Mouse (Mus musculus) liver, embryonic 15.5 days (tissue): ENCODE measurements at regions not wholly inside any gene's neighbourhood (a gene's known extent, or its start where the extent isn't known, plus 50 kb on each side); places are given as distances from the start of the nearest gene placed in this dataset.

ENCODE experiments used
- ATAC-seq: fragments of 200-750 bp; cut with Nextera tagmentation; 2 replicates; pipeline ENCODE4 v1.8.0; 2017; ENCODE audit warnings: moderate number of reproducible peaks, mild to moderate bottlenecking, moderate library complexity; ENCODE audit not compliant: insufficient read depth
- H3K27ac ChIP-seq: fragments of 300-500 bp; sonication (generic); replicated peaks from 2 replicates; pipeline ENCODE4 v1.5.1; 2015; ENCODE audit warnings: mild to moderate bottlenecking, inconsistent platforms
- H3K27me3 ChIP-seq: fragments of 300-500 bp; sonication (generic); 2 replicates; pipeline ENCODE4 v1.6.1; 2015; ENCODE audit warnings: mild to moderate bottlenecking, inconsistent platforms
- H3K36me3 ChIP-seq: fragments of 300-500 bp; sonication (generic); replicated peaks from 2 replicates; pipeline ENCODE4 v1.6.1; 2015; ENCODE audit warnings: moderate library complexity, mild to moderate bottlenecking, inconsistent platforms
- H3K4me1 ChIP-seq: fragments of 300-500 bp; sonication (generic); replicated peaks from 2 replicates; pipeline ENCODE4 v1.6.1; 2015; ENCODE audit warnings: inconsistent platforms
- H3K4me2 ChIP-seq: fragments of 300-500 bp; sonication (generic); 2 replicates; pipeline ENCODE4 v1.6.1; 2015; ENCODE audit warnings: moderate library complexity, mild to moderate bottlenecking, inconsistent platforms
- H3K4me3 ChIP-seq: fragments of 300-500 bp; sonication (generic); replicated peaks from 2 replicates; pipeline ENCODE4 v1.5.1; 2015; ENCODE audit warnings: mild to moderate bottlenecking, inconsistent platforms
- H3K9ac ChIP-seq: fragments of 300-500 bp; sonication (generic); 2 replicates; pipeline ENCODE4 v1.6.1; 2015; ENCODE audit warnings: moderate library complexity, mild to moderate bottlenecking, inconsistent platforms
- H3K9me3 ChIP-seq: fragments of 300-500 bp; sonication (generic); replicated peaks from 2 replicates; pipeline ENCODE4 v1.6.1; 2016; ENCODE audit warnings: inconsistent platforms
- WGBS: fragments of 180-500 bp; shearing (Covaris S2); methylation state at CpG from one replicate; pipeline ENCODE4 v1.1.7; 2015; ENCODE audit warnings: mixed read lengths; ENCODE audit not compliant: insufficient replicate concordance; 5-methylcytosine and 5-hydroxymethylcytosine counted together

DNA sequence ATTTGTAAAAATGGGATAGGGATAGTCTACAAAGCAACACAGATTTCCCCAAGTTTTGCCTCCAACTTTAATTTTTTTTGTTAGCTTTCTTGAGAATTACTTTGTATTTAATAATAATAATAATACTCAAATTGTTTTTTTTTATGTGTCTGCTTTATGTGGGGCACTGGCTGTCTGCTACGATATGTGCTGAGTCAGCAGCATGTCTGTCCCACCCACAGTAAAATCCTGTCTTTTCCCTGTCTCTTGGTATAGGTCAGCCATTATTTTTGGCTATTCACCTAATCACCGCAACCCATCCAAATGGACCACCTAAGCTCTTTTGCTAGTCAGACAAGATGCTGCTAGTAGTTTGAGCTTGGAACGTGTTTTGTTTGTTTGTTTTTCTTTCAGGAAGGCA is 473.0 kb downstream of the Hs3st4 start:
- no peak overlapping the region for H3K4me3 ChIP-seq
- H3K27me3 ChIP-seq, result no peaks in the 10 kb centered on the region
- no peak overlapping the region for H3K9ac ChIP-seq
- H3K9me3 ChIP-seq, result no peaks in the 10 kb centered on the region
- H3K36me3 ChIP-seq, result no peaks in the 10 kb centered on the region
- WGBS, result 55% methylated on average over 3 of the region's 3 CpGs
- no peak overlapping the region for H3K27ac ChIP-seq
- no peak for ATAC-seq
- H3K4me1 ChIP-seq, result no peaks in the 10 kb centered on the region
- no peak overlapping the region for H3K4me2 ChIP-seq

DNA sequence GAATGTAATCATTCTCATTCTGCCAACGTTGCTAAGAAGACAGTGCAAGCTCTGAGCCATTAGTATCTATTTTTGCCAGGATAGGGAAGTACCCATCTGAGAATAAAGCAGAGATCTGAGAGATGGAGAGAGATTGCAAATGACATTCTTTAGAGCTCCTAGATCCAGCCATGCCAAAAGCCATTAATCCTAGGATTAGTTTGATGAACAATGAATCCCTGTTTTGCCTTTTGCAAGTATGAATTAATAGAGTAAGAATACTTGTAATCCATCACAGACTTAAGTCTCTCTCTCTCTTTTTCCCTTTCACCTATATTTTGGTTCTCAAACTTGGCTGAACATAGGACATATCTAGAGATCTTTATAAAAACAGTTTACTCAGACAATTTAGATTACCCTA is 504.7 kb downstream of the Hs3st4 start:
- 39% methylated on average over 1 of the region's 1 CpGs for WGBS
- no peaks in the 10 kb centered on the region for H3K9me3 ChIP-seq
- no peaks in the 10 kb centered on the region for H3K4me1 ChIP-seq
- no peak overlapping the region for H3K4me2 ChIP-seq
- H3K27ac ChIP-seq, result no peak overlapping the region
- no peak overlapping the region for H3K4me3 ChIP-seq
- no peaks in the 10 kb centered on the region for H3K36me3 ChIP-seq
- H3K27me3 ChIP-seq, result no peaks in the 10 kb centered on the region
- ATAC-seq, result no peak
- no peak overlapping the region for H3K9ac ChIP-seq

DNA sequence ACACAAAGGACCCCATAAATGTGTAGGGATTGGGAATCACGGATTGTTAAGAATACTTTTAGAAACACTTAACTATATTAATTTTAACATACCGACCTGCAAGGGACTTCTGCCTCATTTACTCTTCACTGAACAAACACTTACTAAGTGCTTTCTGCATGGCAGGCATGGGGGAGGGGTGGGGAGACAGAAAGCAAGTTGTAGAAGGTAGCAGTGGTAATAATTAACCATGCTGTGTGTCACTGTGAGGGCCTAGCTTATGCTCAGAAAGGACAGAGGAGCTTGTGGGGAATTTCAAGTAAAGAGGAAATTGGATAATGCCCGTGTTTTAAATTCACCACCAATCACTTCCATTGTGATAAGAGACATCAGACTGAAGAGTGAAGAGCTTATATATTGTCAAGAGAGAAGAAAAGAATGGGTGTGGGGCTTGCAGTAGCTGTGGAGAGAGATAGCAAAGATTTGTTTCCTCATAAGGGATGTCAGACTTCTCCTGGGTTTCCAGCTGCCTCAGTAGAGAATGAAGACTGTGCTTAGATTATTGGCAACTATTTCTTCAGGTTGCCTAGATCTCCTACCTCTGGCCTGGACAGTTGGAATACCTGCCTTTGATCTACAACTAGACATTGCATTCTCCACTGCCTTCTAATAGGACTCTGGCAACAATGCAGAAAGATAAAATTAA is 508.6 kb downstream of the Hs3st4 start:
- Histone ChIP-seq H3K9me3 (no peaks in the 10 kb centered on the region), H3K4me2 (no peak overlapping the region), H3K4me3 (no peak overlapping the region), H3K4me1 (no peaks in the 10 kb centered on the region), H3K36me3 (no peaks in the 10 kb centered on the region), H3K27ac (no peak overlapping the region), H3K9ac (no peak overlapping the region), H3K27me3 (no peaks in the 10 kb centered on the region)
- WGBS, result 31% methylated on average over 3 of the region's 3 CpGs
- peak; percentile 40; the same call in 1 of the 2 replicates for ATAC-seq

DNA sequence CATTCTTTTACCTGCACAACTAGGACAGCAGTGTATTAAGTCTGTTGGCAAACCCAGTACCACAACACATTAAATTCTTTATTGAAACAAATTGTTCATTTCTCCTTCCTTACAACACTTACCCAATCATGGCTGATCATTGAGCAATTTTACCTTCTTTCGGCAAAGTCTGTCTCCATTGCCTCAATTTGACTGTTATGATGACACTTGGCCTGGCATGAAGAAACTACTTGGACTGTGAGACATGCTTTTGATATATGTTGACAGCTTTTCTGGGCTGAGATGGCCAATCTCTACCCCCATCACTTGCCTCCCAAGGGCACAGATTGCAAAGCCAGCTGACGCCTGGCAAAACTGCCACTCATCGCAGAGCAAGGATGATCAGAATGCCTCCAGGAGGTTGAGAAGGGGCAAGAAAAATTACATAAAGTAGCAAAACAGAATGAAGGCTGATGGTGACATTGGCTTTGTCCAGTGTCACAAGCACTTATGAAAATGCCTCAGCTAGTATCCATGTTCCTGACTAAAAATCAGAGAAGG is 509.3 kb downstream of the Hs3st4 start:
- Histone ChIP-seq H3K27ac (no peak overlapping the region), H3K4me2 (no peak overlapping the region), H3K4me3 (no peak overlapping the region), H3K9ac (no peak overlapping the region), H3K9me3 (no peaks in the 10 kb centered on the region), H3K36me3 (no peaks in the 10 kb centered on the region), H3K27me3 (no peaks in the 10 kb centered on the region), H3K4me1 (no peaks in the 10 kb centered on the region)
- 74% methylated on average over 3 of the region's 3 CpGs for WGBS
- ATAC-seq, result no peak

DNA sequence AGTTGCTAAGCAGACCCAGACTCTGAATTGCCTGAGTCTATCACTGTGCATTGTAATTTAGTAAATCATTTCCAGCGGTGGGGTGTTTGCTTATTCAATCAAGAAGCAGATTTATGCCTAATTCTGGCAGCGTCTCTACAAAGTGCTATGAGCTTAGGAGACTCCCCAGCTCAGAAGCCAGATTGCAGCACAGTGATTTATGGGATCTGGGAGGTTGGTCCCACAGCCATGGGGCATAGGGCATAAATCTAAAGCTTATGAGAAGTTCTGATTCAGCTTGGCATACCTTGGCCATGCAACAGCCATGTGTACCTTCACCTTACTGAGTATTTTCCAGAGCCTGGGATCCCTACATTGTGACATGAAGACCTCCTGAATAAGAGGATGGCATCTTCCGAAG is 518.0 kb downstream of the Hs3st4 start:
- no peak for ATAC-seq
- Histone ChIP-seq H3K36me3 (no peaks in the 10 kb centered on the region), H3K27me3 (no peaks in the 10 kb centered on the region), H3K27ac (no peak overlapping the region), H3K4me2 (no peak overlapping the region), H3K4me3 (no peak overlapping the region), H3K9me3 (no peaks in the 10 kb centered on the region), H3K9ac (no peak overlapping the region), H3K4me1 (no peaks in the 10 kb centered on the region)
- WGBS, result 47% methylated on average over 3 of the region's 3 CpGs

DNA sequence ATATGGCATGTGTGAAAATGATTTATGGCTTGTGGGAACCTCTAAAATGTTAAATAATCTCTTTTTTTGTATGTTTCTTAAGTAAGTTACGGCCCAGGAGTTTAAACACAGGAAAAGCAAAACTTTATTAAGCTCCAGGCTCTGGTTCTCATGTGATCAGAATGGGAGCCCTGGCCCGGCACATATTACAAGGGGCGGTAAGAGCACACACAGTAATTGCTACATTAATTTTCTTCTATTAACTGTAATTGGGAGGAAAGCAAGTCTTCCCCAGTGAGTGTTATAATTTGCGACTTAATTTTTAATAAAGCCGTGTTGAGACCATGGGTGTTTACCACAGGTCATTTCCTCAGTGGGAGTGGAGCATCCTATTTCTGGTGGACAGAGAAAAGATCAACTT is 520.1 kb downstream of the Hs3st4 start:
- Histone ChIP-seq H3K4me2 (no peak overlapping the region), H3K4me3 (no peak overlapping the region), H3K27me3 (no peaks in the 10 kb centered on the region), H3K9me3 (no peaks in the 10 kb centered on the region), H3K36me3 (no peaks in the 10 kb centered on the region), H3K27ac (no peak overlapping the region), H3K9ac (no peak overlapping the region), H3K4me1 (no peaks in the 10 kb centered on the region)
- ATAC-seq, result no peak
- WGBS, result 66% methylated on average over 5 of the region's 5 CpGs

DNA sequence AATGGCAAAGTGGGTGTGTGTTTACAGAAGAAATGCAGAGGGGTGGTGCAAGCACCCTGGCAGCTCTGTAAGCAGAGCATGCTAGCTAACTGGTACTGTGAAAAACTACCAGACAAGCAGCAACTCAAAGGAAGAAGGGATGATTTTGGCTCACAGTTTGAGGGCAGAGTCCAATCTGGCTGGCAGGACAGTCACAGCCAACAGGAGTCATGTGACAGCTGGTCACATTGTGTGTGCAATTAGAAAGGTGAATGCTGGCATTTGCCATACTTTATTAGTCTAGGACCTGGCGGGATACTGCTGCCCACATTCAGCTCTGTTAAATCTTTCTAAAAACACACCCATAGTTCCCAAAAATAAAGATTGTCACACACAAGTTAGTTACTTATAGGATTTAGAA is 566.4 kb downstream of the Hs3st4 start:
- Histone ChIP-seq H3K36me3 (no peaks in the 10 kb centered on the region), H3K4me3 (no peak overlapping the region), H3K27me3 (no peaks in the 10 kb centered on the region), H3K4me2 (no peak overlapping the region), H3K9me3 (no peaks in the 10 kb centered on the region), H3K27ac (no peak overlapping the region), H3K4me1 (no peaks in the 10 kb centered on the region), H3K9ac (no peak overlapping the region)
- WGBS, result 50% methylated on average over 1 of the region's 1 CpGs
- no peak for ATAC-seq

DNA sequence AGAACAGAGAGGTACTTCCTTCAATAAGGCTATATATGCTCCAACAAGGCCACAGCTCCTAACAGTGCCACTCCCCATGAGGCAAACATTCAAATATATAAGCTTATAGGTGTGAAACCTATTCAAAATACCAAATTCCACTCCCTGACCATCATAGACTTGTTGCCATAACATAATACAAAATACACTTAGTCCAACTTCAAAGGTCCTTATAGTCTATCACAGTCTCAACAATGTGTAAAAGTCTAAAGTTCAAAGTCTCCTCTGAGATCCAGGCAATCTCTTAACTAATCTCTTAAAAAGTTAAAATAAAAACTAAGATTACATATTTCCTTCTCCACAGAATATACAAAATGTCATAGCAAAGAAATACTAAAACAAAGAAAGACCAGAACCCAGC is 574.5 kb downstream of the Hs3st4 start:
- ATAC-seq, result no peak
- no peaks in the 10 kb centered on the region for H3K27me3 ChIP-seq
- no peaks in the 10 kb centered on the region for H3K4me1 ChIP-seq
- no peak overlapping the region for H3K9ac ChIP-seq
- H3K4me2 ChIP-seq, result no peak overlapping the region
- H3K27ac ChIP-seq, result no peak overlapping the region
- H3K4me3 ChIP-seq, result no peak overlapping the region
- no peaks in the 10 kb centered on the region for H3K36me3 ChIP-seq
- H3K9me3 ChIP-seq, result no peaks in the 10 kb centered on the region

DNA sequence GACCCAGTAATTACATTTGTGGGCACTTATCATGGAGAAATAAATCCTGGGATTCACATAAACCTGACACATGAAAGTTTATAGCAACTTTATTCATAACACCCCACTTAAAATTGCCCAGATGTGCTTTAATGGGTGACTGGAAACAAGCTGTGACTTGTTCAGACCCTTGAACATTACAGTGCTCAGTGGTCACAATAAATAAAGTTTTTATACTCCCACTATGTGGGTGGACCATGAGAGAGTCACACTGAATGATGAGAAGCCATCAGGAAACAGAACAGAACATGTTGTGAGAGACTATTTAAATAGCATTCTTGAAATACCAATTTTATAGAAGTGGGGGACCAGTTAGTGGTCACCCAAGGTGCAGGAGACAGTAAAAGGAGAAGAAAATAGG is 588.1 kb downstream of the Hs3st4 start:
- H3K9ac ChIP-seq, result no peak overlapping the region
- H3K27me3 ChIP-seq, result no peaks in the 10 kb centered on the region
- H3K36me3 ChIP-seq, result no peaks in the 10 kb centered on the region
- H3K9me3 ChIP-seq, result no peaks in the 10 kb centered on the region
- H3K4me2 ChIP-seq, result no peak overlapping the region
- no peak overlapping the region for H3K27ac ChIP-seq
- no peak overlapping the region for H3K4me3 ChIP-seq
- H3K4me1 ChIP-seq, result no peaks in the 10 kb centered on the region
- no peak for ATAC-seq

DNA sequence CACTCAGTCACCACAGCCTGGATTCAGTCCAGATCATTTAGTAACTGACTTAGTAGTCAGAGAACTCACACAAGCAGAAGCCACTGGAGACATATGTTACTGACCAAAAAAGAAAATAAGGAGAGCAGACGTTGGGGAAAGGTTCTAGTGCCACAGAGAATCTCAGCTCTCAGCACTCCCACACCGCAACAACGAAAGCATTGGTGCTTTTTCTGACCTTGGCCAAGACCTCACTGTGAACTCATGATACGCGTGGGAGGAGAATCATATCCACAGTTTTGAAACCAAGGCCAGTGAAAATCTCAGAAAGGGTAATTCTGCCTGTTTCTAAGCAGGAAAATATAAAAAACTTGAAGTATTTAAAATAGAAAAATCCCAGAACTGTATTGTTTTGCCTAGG is 591.0 kb downstream of the Hs3st4 start:
- no peaks in the 10 kb centered on the region for H3K36me3 ChIP-seq
- no peak overlapping the region for H3K4me2 ChIP-seq
- no peaks in the 10 kb centered on the region for H3K4me1 ChIP-seq
- no peak overlapping the region for H3K27ac ChIP-seq
- no peaks in the 10 kb centered on the region for H3K9me3 ChIP-seq
- no peak overlapping the region for H3K4me3 ChIP-seq
- 64% methylated on average over 5 of the region's 5 CpGs for WGBS
- ATAC-seq, result no peak
- no peaks in the 10 kb centered on the region for H3K27me3 ChIP-seq
- no peak overlapping the region for H3K9ac ChIP-seq

DNA sequence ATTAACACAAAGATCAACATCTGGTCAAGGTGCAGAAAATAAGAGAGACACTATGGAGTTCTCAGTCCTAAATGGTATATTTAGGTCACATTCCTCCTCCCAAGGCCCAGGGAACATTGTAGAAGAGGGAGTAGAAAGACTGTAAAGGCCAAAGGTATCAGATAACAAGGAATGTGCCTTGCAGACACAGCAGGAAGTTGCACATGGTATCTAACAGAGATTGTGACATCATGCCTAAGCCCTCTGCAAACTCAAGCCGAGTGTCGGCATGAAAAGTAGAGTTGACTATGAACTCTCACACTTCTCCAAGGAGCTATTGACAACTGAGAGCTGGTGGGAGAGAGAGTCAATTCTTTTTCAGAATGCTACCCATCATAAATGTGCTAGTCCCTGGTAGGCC is 598.7 kb downstream of the Hs3st4 start:
- H3K4me1 ChIP-seq, result no peaks in the 10 kb centered on the region
- H3K9ac ChIP-seq, result no peak overlapping the region
- no peak overlapping the region for H3K4me3 ChIP-seq
- no peak for ATAC-seq
- H3K9me3 ChIP-seq, result no peaks in the 10 kb centered on the region
- no peaks in the 10 kb centered on the region for H3K27me3 ChIP-seq
- H3K4me2 ChIP-seq, result no peak overlapping the region
- no peaks in the 10 kb centered on the region for H3K36me3 ChIP-seq
- 73% methylated on average over 2 of the region's 2 CpGs for WGBS
- H3K27ac ChIP-seq, result no peak overlapping the region

DNA sequence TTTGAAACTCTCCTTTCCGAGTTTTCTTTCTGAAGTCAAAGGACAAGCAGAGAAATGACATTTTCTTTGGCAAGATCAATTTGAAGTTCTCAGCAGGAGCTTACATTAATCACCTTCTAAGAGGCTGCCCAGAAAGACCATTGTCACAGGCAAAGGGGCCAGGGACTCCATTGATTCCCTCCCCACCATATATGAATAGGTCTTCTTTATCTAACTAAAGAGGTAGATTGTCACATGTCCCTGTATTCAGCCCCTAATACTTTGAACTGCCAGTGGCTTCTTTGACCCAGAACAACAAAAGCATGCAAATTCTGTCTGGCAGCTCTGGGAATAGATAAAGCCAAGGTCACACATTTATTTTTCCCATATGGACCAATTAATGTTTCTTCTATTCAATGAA is 602.6 kb downstream of the Hs3st4 start:
- no peak overlapping the region for H3K27ac ChIP-seq

More for the DNA sequence above, 602.6 kb downstream of the Hs3st4 start:
- H3K27me3 ChIP-seq, result no peaks in the 10 kb centered on the region
- H3K4me1 ChIP-seq, result no peaks in the 10 kb centered on the region
- H3K4me2 ChIP-seq, result no peak overlapping the region
- no peaks in the 10 kb centered on the region for H3K9me3 ChIP-seq
- ATAC-seq, result no peak
- no peak overlapping the region for H3K9ac ChIP-seq
- WGBS, result 45% methylated on average over 1 of the region's 1 CpGs
- H3K4me3 ChIP-seq, result no peak overlapping the region
- no peaks in the 10 kb centered on the region for H3K36me3 ChIP-seq
